ENCODE assay signal across 8 mouse cellular contexts in genomic region chr7:100931926-100932480, GRCm38 (mm10). TPM values are rescaled to one million over a fixed set of nuclear protein-coding genes. Genes with fewer than 3 reads are reported as not detected.
A peak's percentile ranks its signal among the peaks of the same experiment; 100 is the strongest.
DNase-seq lines count a peak whose midpoint lies in the region; ATAC-seq and TF ChIP-seq lines count a peak whose summit lies in the region.

Gene Arhgef17, minus strand, starts transcription at chr7:100932107.

- no peaks in the 10 kb centered on the region for H3K36me3 ChIP-seq in liver, embryonic 12.5 days

- DNase-seq in left cerebral cortex, adult 2 months (ENCODE audit: extremely low spot score in 1 of 2, low spot score in 2 of 2) = no peak
- no peak for DNase-seq in left cerebral cortex, adult 9 months (ENCODE audit: low spot score in 2 of 2)
- peak; percentile 56 for DNase-seq in brain, adult 2 months (ENCODE audit: low read depth, low spot score)
- DNase-seq in gastrocnemius, postnatal 25 days = peak; percentile 68
- DNase-seq in hindlimb bud, embryonic 11.5 days (ENCODE audit: extremely low spot score, low read depth, low spot score) = peak; percentile 63
- DNase-seq in right cerebral cortex, postnatal 10 days (ENCODE audit: low spot score in 2 of 2) = no peak

- 0 out of 2 replicates have a peak, but pooled peaks have one; percentile 37 for TF ChIP-seq POLR2A in olfactory bulb, adult 2 months (IDR thresholded peaks at IDR 0.05; ENCODE audit: insufficient read depth, low read depth, low read length)

- peak within 1 kb of the TSS; percentile 43 for H3K4me3 ChIP-seq in left cerebral cortex, adult 2 months
- H3K4me3 ChIP-seq in liver, embryonic 12.5 days = peak within 1 kb of the TSS; percentile 57
- H3K4me3 ChIP-seq in olfactory bulb, adult 2 months (ENCODE audit: insufficient read depth, low read depth, low read length) = peak within 1 kb of the TSS; percentile 67

- TF ChIP-seq CTCF in left cerebral cortex, adult 2 months (IDR thresholded peaks at IDR 0.05) = no peak
- TF ChIP-seq CTCF in olfactory bulb, adult 2 months (IDR thresholded peaks at IDR 0.05; ENCODE audit: insufficient read depth, low read depth, low read length) = no peak

- H3K9ac ChIP-seq in liver, embryonic 12.5 days = peak within 1 kb of the TSS; percentile 67

- peak within 1 kb of the TSS; percentile 73 for H3K27ac ChIP-seq in left cerebral cortex, adult 2 months
- H3K27ac ChIP-seq in liver, embryonic 12.5 days = peak within 1 kb of the TSS; percentile 87
- peak within 1 kb of the TSS; percentile 72 for H3K27ac ChIP-seq in olfactory bulb, adult 2 months (ENCODE audit: insufficient read depth, low read depth, low read length)

- H3K4me2 ChIP-seq in liver, embryonic 12.5 days = peak within 1 kb of the TSS; percentile 82

- ATAC-seq in liver, embryonic 12.5 days = peak; percentile 49

- peaks cover 46% of the 10 kb centered on the region for H3K4me1 ChIP-seq in liver, embryonic 12.5 days
- H3K4me1 ChIP-seq in olfactory bulb, adult 2 months (ENCODE audit: control insufficient read depth, insufficient read depth, low read length) = peaks cover 43% of the 10 kb centered on the region

- WGBS in liver, embryonic 12.5 days (ENCODE audit: insufficient replicate concordance) = under 1% methylated on average over 35 of the region's 35 CpGs
- WGBS in olfactory bulb, adult 2 months = under 1% methylated on average over 35 of the region's 35 CpGs

- no peaks in the 10 kb centered on the region for H3K9me3 ChIP-seq in liver, embryonic 12.5 days (replicated peaks)

- intact Hi-C loops in left cerebral cortex, adult 2 months (cut with DNase I) = loop anchor here (1.0 kb wide), 1 partner anchor 25 kb away; no protein-coding TSS in a partner anchor

- peaks cover 75% of the 10 kb centered on the region for H3K27me3 ChIP-seq in liver, embryonic 12.5 days (replicated peaks)

RNA-seq across cellular contexts. Expression of gene Arhgef17, which starts in this region (rescaled TPM):
- 100 to 1,000 TPM; 134 to 142 TPM for total RNA-seq in left cerebral cortex, adult 2 months (2021)
- 10 to 100 TPM; 16.4 to 20.8 TPM for total RNA-seq in gastrocnemius, postnatal 25 days (2021)
- polyA plus RNA-seq in liver, embryonic 12.5 days (2016; fragmentation: Nextera tagmentation; extraction: Ambion mirVana) = 1.7 and 2.2 TPM in 2 replicates
- not detected in 2 replicates for polyA plus RNA-seq in olfactory bulb, adult 2 months (2012; ENCODE audit: insufficient read depth, insufficient read length, low replicate concordance, missing spikeins)

Comparison
In these comparisons a context has a peak if more than half of its experiments do, and no peak if none do; other contexts are left out.
1. RNA of gene Arhgef17 (total RNA-seq): 134 to 142 TPM in left cerebral cortex, adult 2 months; 16.4 to 20.8 TPM in gastrocnemius, postnatal 25 days; every median in the first group is over 4 times any median in the second.
2. DNase-seq: peak in brain, adult 2 months (single experiment), gastrocnemius, postnatal 25 days (single experiment) and hindlimb bud, embryonic 11.5 days (single experiment); none in left cerebral cortex, adult 2 months (0 of 2), left cerebral cortex, adult 9 months (0 of 2) and right cerebral cortex, postnatal 10 days (0 of 2).
3. Peak in every context shown above with its lines, with median percentiles within 50 percentile points of each other: H3K27ac ChIP-seq and H3K4me3 ChIP-seq.